Mouse (Mus musculus) ES-Bruce4 (cell line): Measurements from ENCODE around the gene H60b.
"Not testable (repeated sequence)": the region's sequence is repeated elsewhere in the genome, so short reads cannot be mapped to it uniquely, and the experiment has no call there.

Experiments
- EP300 ChIP-seq: IDR thresholded peaks from 2 replicates; pipeline ENCODE4 v1.6.1; 2011; ENCODE audit warnings: low read depth, low read length; ENCODE audit not compliant: insufficient read depth
- POLR2A ChIP-seq: IDR thresholded peaks from one replicate; pipeline ENCODE4 v1.8.1; 2011; ENCODE audit warnings: low read length; ENCODE audit not compliant: insufficient read depth

- not testable (repeated sequence) for TF ChIP-seq POLR2A, EP300
Measured at GRCm38 (mm10) chr10:22169116-22169515, 10.7 kb downstream of the H60b start.
